Mouse (Mus musculus) G1E (cell line): ENCODE results near the gene Relt.

Source experiments
- CTCF ChIP-seq: IDR thresholded peaks from 2 replicates; pipeline ENCODE4 v1.5.1; 2012; ENCODE audit warnings: low read depth, low read length, inconsistent platforms, mixed read lengths
- GATA1 ChIP-seq: IDR thresholded peaks from 2 replicates; pipeline ENCODE4 v1.6.1; 2012; ENCODE audit warnings: borderline replicate concordance, low read length, inconsistent platforms, mixed read lengths
- GATA2 ChIP-seq: IDR thresholded peaks from 2 replicates; pipeline ENCODE4 v1.6.1; 2012; ENCODE audit warnings: low read depth, low read length, inconsistent platforms, borderline replicate concordance

- TF ChIP-seq GATA2, result no peak
- no peak for TF ChIP-seq CTCF
- TF ChIP-seq GATA1, result no peak
These were observed 16.1 kb downstream of the Relt start for GRCm38 (mm10) chr7:100847131-100847530.
